Mouse (Mus musculus) MN1 (cell line): ENCODE measurements around the gene Lhpp.
A peak's percentile ranks its signal among the peaks of the same experiment; 100 is the strongest.

Experiments
- DNase-seq: peaks from one replicate; pipeline ENCODE4 v3.0.0-alpha.2; 2016; ENCODE audit warnings: low spot score

The Lhpp gene

GRCm38 (mm10) chr7:132712044-132712708, 101.7 kb downstream of the Lhpp start:
- peak; percentile 23 for DNase-seq

- no peak for DNase-seq
These were observed 102.5 kb downstream of the Lhpp start for GRCm38 (mm10) chr7:132712956-132713355.

- DNase-seq, result no peak
These were observed 103.2 kb downstream of the Lhpp start for GRCm38 (mm10) chr7:132713483-132714126.

GRCm38 (mm10) chr7:132714236-132714923, 103.9 kb downstream of the Lhpp start:
- DNase-seq, result peak; percentile 85

GRCm38 (mm10) chr7:132715259-132715658, 104.8 kb downstream of the Lhpp start:
- no peak for DNase-seq

GRCm38 (mm10) chr7:132719570-132719969, 109.1 kb downstream of the Lhpp start:
- DNase-seq, result no peak

- no peak for DNase-seq
These were observed 110.1 kb downstream of the Lhpp start for GRCm38 (mm10) chr7:132720562-132720961.

- DNase-seq, result no peak
These were observed 112.2 kb downstream of the Lhpp start for GRCm38 (mm10) chr7:132722401-132723370.

GRCm38 (mm10) chr7:132723906-132724305, 113.5 kb downstream of the Lhpp start:
- DNase-seq, result peak; percentile 68

GRCm38 (mm10) chr7:132724501-132725062, 114.1 kb downstream of the Lhpp start:
- DNase-seq, result no peak

GRCm38 (mm10) chr7:132726106-132726861, 115.8 kb downstream of the Lhpp start:
- no peak for DNase-seq

GRCm38 (mm10) chr7:132729093-132729831, 118.8 kb downstream of the Lhpp start:
- no peak for DNase-seq

GRCm38 (mm10) chr7:132730510-132730909, 120.1 kb downstream of the Lhpp start:
- DNase-seq, result no peak

- DNase-seq, result no peak
These were observed 121.1 kb downstream of the Lhpp start for GRCm38 (mm10) chr7:132731558-132731957.

- DNase-seq, result no peak
These were observed 121.8 kb downstream of the Lhpp start for GRCm38 (mm10) chr7:132732136-132732789.

- DNase-seq, result no peak
These were observed 123.1 kb downstream of the Lhpp start for GRCm38 (mm10) chr7:132733521-132733920.

GRCm38 (mm10) chr7:132734222-132734621, 123.8 kb downstream of the Lhpp start:
- DNase-seq, result no peak

GRCm38 (mm10) chr7:132735145-132735544, 124.7 kb downstream of the Lhpp start:
- no peak for DNase-seq

- DNase-seq, result peak; percentile 39
These were observed 125.8 kb downstream of the Lhpp start for GRCm38 (mm10) chr7:132736099-132736862.
